Mouse (Mus musculus) heart, embryonic 11.5 days (tissue): ENCODE results near the gene Hipk2. TPM values are rescaled to one million over a fixed set of nuclear protein-coding genes. Genes with fewer than 3 reads are reported as not detected.

Source experiments
- ATAC-seq: fragments of 200-750 bp; cut with Nextera tagmentation; replicated peaks from 2 replicates; pipeline ENCODE4 v1.8.0; 2017; ENCODE audit warnings: moderate library complexity; ENCODE audit not compliant: insufficient number of reproducible peaks, low FRiP score, low TSS enrichment
- H3K27ac ChIP-seq: fragments of 300-500 bp; sonication (generic); 2 replicates; pipeline ENCODE4 v1.5.1; 2014; ENCODE audit warnings: mild to moderate bottlenecking, low read depth, low read length
- H3K27me3 ChIP-seq: fragments of 300-500 bp; sonication (generic); 2 replicates; pipeline ENCODE4 v1.6.1; 2014; ENCODE audit warnings: mild to moderate bottlenecking, low read length, mixed read lengths; ENCODE audit not compliant: control insufficient read depth, insufficient read depth
- H3K36me3 ChIP-seq: fragments of 300-500 bp; sonication (generic); 2 replicates; pipeline ENCODE4 v1.6.1; 2014; ENCODE audit warnings: mild to moderate bottlenecking, low read length, moderate library complexity, mixed read lengths; ENCODE audit not compliant: control insufficient read depth, insufficient read depth
- H3K4me1 ChIP-seq: fragments of 300-500 bp; sonication (generic); 2 replicates; pipeline ENCODE4 v1.6.1; 2014; ENCODE audit warnings: low read length; ENCODE audit not compliant: control insufficient read depth, insufficient read depth
- H3K4me2 ChIP-seq: fragments of 300-500 bp; sonication (generic); 2 replicates; pipeline ENCODE4 v1.6.1; 2014; ENCODE audit warnings: mild to moderate bottlenecking, moderate library complexity
- H3K4me3 ChIP-seq: fragments of 300-500 bp; sonication (generic); 2 replicates; pipeline ENCODE4 v1.5.1; 2014; ENCODE audit warnings: low read depth, low read length
- H3K9ac ChIP-seq: fragments of 300-500 bp; sonication (generic); 2 replicates; pipeline ENCODE4 v1.6.1; 2014; ENCODE audit warnings: mild to moderate bottlenecking, low read depth, low read length, moderate library complexity
- H3K9me3 ChIP-seq: fragments of 300-500 bp; sonication (generic); replicated peaks from 2 replicates; pipeline ENCODE4 v1.6.1; 2016; ENCODE audit warnings: low read length; ENCODE audit not compliant: control insufficient read depth
- WGBS: fragments of 180-500 bp; shearing (Covaris S2); extraction: QIAGEN DNeasy Blood & Tissue Kit; methylation state at CpG from one replicate; pipeline ENCODE4 v1.1.7; 2014; ENCODE audit not compliant: insufficient replicate concordance; 5-methylcytosine and 5-hydroxymethylcytosine counted together
- polyA plus RNA-seq: library from polyadenylated mRNA; unstranded; fragments of >200 nt; fragmentation: Nextera tagmentation; extraction: Ambion mirVana; gene quantifications from 2 replicates; pipeline ENCODE4 v1.2.1, GENCODE M21; 2014

Gene Hipk2
- polyA plus RNA-seq, 1 experiment from 2014 or later, result 18.9 TPM

GRCm38 (mm10) chr6:38919135-38919740 lies 43.3 kb upstream of the Hipk2 start:
- Histone ChIP-seq H3K9me3 (no peaks in the 10 kb centered on the region), H3K36me3 (no peaks in the 10 kb centered on the region), H3K4me3 (no peak overlapping the region), H3K4me1 (peaks cover 38% of the 10 kb centered on the region), H3K4me2 (no peak overlapping the region), H3K27ac (no peak overlapping the region), H3K9ac (no peak overlapping the region), H3K27me3 (no peaks in the 10 kb centered on the region)
- no peak for ATAC-seq
- 84% methylated on average over 14 of the region's 14 CpGs for WGBS

GRCm38 (mm10) chr6:38918728-38919127 lies 42.8 kb upstream of the Hipk2 start:
- 89% methylated on average over 4 of the region's 4 CpGs for WGBS
- Histone ChIP-seq H3K4me1 (peaks cover 34% of the 10 kb centered on the region), H3K9ac (no peak overlapping the region), H3K27ac (no peak overlapping the region), H3K4me2 (no peak overlapping the region), H3K36me3 (no peaks in the 10 kb centered on the region), H3K27me3 (no peaks in the 10 kb centered on the region), H3K4me3 (no peak overlapping the region), H3K9me3 (no peaks in the 10 kb centered on the region)
- ATAC-seq, result no peak

GRCm38 (mm10) chr6:38917415-38917814 lies 41.5 kb upstream of the Hipk2 start:
- no peak overlapping the region for H3K9ac ChIP-seq
- peaks cover 33% of the 10 kb centered on the region for H3K4me1 ChIP-seq
- no peak overlapping the region for H3K4me2 ChIP-seq
- H3K27ac ChIP-seq, result 0 out of 2 replicates have a peak overlapping the region, but pooled peaks have one; percentile 29
- no peak for ATAC-seq
- H3K4me3 ChIP-seq, result no peak overlapping the region
- no peaks in the 10 kb centered on the region for H3K36me3 ChIP-seq
- H3K27me3 ChIP-seq, result no peaks in the 10 kb centered on the region
- 34% methylated on average over 3 of the region's 3 CpGs for WGBS
- no peaks in the 10 kb centered on the region for H3K9me3 ChIP-seq

- Histone ChIP-seq H3K27me3 (no peaks in the 10 kb centered on the region), H3K4me1 (peaks cover 32% of the 10 kb centered on the region), H3K27ac (no peak overlapping the region), H3K4me2 (no peak overlapping the region), H3K9me3 (no peaks in the 10 kb centered on the region), H3K9ac (no peak overlapping the region), H3K36me3 (no peaks in the 10 kb centered on the region), H3K4me3 (no peak overlapping the region)
- WGBS, result 73% methylated on average over 4 of the region's 4 CpGs
- no peak for ATAC-seq
Observed at GRCm38 (mm10) chr6:38916571-38916970, 40.6 kb upstream of the Hipk2 start.

- ATAC-seq, result no peak
- Histone ChIP-seq H3K9me3 (no peaks in the 10 kb centered on the region), H3K4me2 (no peak overlapping the region), H3K27ac (no peak overlapping the region), H3K36me3 (no peaks in the 10 kb centered on the region), H3K9ac (no peak overlapping the region), H3K4me3 (no peak overlapping the region), H3K4me1 (peaks cover 30% of the 10 kb centered on the region), H3K27me3 (no peaks in the 10 kb centered on the region)
- 73% methylated on average over 5 of the region's 5 CpGs for WGBS
Observed at GRCm38 (mm10) chr6:38915776-38916175, 39.8 kb upstream of the Hipk2 start.

GRCm38 (mm10) chr6:38914181-38914580 lies 38.2 kb upstream of the Hipk2 start:
- 76% methylated on average over 10 of the region's 10 CpGs for WGBS
- Histone ChIP-seq H3K27me3 (no peaks in the 10 kb centered on the region), H3K4me1 (peaks cover 34% of the 10 kb centered on the region), H3K9ac (no peak overlapping the region), H3K36me3 (no peaks in the 10 kb centered on the region), H3K4me3 (no peak overlapping the region), H3K4me2 (no peak overlapping the region), H3K9me3 (no peaks in the 10 kb centered on the region), H3K27ac (no peak overlapping the region)
- ATAC-seq, result no peak

- Histone ChIP-seq H3K4me2 (no peak overlapping the region), H3K27ac (no peak overlapping the region), H3K36me3 (no peaks in the 10 kb centered on the region), H3K9me3 (no peaks in the 10 kb centered on the region), H3K4me3 (no peak overlapping the region), H3K9ac (no peak overlapping the region), H3K27me3 (no peaks in the 10 kb centered on the region), H3K4me1 (peaks cover 34% of the 10 kb centered on the region)
- ATAC-seq, result no peak
- 66% methylated on average over 13 of the region's 13 CpGs for WGBS
Observed at GRCm38 (mm10) chr6:38913386-38914042, 37.5 kb upstream of the Hipk2 start.

GRCm38 (mm10) chr6:38912845-38913244 lies 36.9 kb upstream of the Hipk2 start:
- 68% methylated on average over 9 of the region's 9 CpGs for WGBS
- Histone ChIP-seq H3K4me3 (no peak overlapping the region), H3K9ac (no peak overlapping the region), H3K27me3 (no peaks in the 10 kb centered on the region), H3K36me3 (no peaks in the 10 kb centered on the region), H3K27ac (no peak overlapping the region), H3K9me3 (no peaks in the 10 kb centered on the region), H3K4me1 (peaks cover 30% of the 10 kb centered on the region), H3K4me2 (no peak overlapping the region)
- ATAC-seq, result no peak

GRCm38 (mm10) chr6:38912121-38912660 lies 36.2 kb upstream of the Hipk2 start:
- H3K36me3 ChIP-seq, result no peaks in the 10 kb centered on the region
- no peak overlapping the region for H3K4me3 ChIP-seq
- H3K27ac ChIP-seq, result peak overlapping the region; percentile 64; the same call in 1 of the 2 replicates
- H3K4me1 ChIP-seq, result peaks cover 25% of the 10 kb centered on the region
- no peaks in the 10 kb centered on the region for H3K9me3 ChIP-seq
- ATAC-seq, result no peak
- no peak overlapping the region for H3K4me2 ChIP-seq
- H3K27me3 ChIP-seq, result no peaks in the 10 kb centered on the region
- H3K9ac ChIP-seq, result no peak overlapping the region; the same call in 1 of the 2 replicates
